In the genomic region with DNA sequence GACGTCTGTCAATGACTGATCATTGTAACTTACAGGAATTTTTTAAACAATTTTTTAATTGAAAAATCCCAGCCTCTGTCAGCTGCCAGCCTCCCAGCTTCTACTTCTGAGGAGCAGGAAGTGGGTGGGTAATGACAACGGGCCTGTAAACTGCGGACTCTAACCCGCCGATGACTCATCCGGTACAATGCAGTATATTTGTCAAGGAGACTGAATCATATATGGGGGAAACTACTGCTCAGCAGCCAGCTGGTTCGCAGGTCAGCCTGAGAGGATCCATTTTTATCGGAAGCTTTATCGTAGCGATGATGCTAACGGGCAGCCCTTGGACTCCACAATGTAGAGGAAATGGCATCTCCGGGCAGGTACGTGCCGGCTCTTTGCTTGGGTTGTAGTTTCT, we compare ENCODE assay signal across 7 mouse cellular contexts. TPM values are rescaled to one million over a fixed set of nuclear protein-coding genes. Genes with fewer than 3 reads are reported as not detected.
DNase-seq lines count a peak whose midpoint lies in the region; ATAC-seq lines count a peak whose summit lies in the region.

No protein-coding gene starts in this region.

- peak; percentile 44 to 54 for DNase-seq in layer of hippocampus, adult 8-10 months (ENCODE audit: low spot score in 2 of 2)
- DNase-seq in layer of hippocampus, postnatal 10 days (ENCODE audit: low spot score in 2 of 2): no peak
- DNase-seq in T-cell, adult 2 months (ENCODE audit: low spot score): peak; percentile 69
- DNase-seq in heart, embryonic 10.5 days (ENCODE audit: low spot score): no peak

- H3K27me3 ChIP-seq in heart, embryonic 10.5 days (ENCODE audit: insufficient read depth, poor library complexity, severe bottlenecking): no peaks in the 10 kb centered on the region
- H3K27me3 ChIP-seq in liver, embryonic 15.5 days: no peaks in the 10 kb centered on the region
- no peaks in the 10 kb centered on the region for H3K27me3 ChIP-seq in stomach, embryonic 16.5 days (ENCODE audit: control insufficient read depth, insufficient read depth, low read length)
- H3K27me3 ChIP-seq in midbrain, embryonic 16.5 days (ENCODE audit: control insufficient read depth, insufficient read depth, low read depth, low read length): no peaks in the 10 kb centered on the region

- H3K27ac ChIP-seq in heart, embryonic 10.5 days: peak overlapping the region; percentile 32; the same call in 1 of the 2 replicates
- H3K27ac ChIP-seq in liver, embryonic 15.5 days (replicated peaks): no peak overlapping the region
- H3K27ac ChIP-seq in stomach, embryonic 16.5 days (ENCODE audit: low read length): peak overlapping the region; percentile 83
- H3K27ac ChIP-seq in midbrain, embryonic 16.5 days (ENCODE audit: low read length): no peak overlapping the region

- H3K9me3 ChIP-seq in heart, embryonic 10.5 days: no peaks in the 10 kb centered on the region
- no peaks in the 10 kb centered on the region for H3K9me3 ChIP-seq in liver, embryonic 15.5 days (replicated peaks)
- no peaks in the 10 kb centered on the region for H3K9me3 ChIP-seq in stomach, embryonic 16.5 days (replicated peaks; ENCODE audit: control insufficient read depth, low read length)
- no peaks in the 10 kb centered on the region for H3K9me3 ChIP-seq in midbrain, embryonic 16.5 days (replicated peaks; ENCODE audit: control insufficient read depth, low read length, poor library complexity, severe bottlenecking)

- WGBS in heart, embryonic 10.5 days: 62% methylated on average over 14 of the region's 14 CpGs
- WGBS in liver, embryonic 15.5 days (ENCODE audit: insufficient replicate concordance): 21% methylated on average over 14 of the region's 14 CpGs
- WGBS in stomach, embryonic 16.5 days: 17% methylated on average over 14 of the region's 14 CpGs
- 86% methylated on average over 14 of the region's 14 CpGs for whole genome bisulfite sequencing in midbrain, embryonic 16.5 days

- H3K36me3 ChIP-seq in heart, embryonic 10.5 days: 0 out of 2 replicates have a peak, but pooled peaks cover 5% of the 10 kb centered on the region
- H3K36me3 ChIP-seq in liver, embryonic 15.5 days (replicated peaks): no peaks in the 10 kb centered on the region; the same call in 1 of the 2 replicates
- H3K36me3 ChIP-seq in stomach, embryonic 16.5 days (ENCODE audit: control insufficient read depth, insufficient read depth, low read length): no peaks in the 10 kb centered on the region; the same call in 1 of the 2 replicates
- H3K36me3 ChIP-seq in midbrain, embryonic 16.5 days (ENCODE audit: control insufficient read depth, insufficient read depth, low read length): no peaks in the 10 kb centered on the region

- no peak overlapping the region for H3K9ac ChIP-seq in liver, embryonic 15.5 days
- H3K9ac ChIP-seq in stomach, embryonic 16.5 days (ENCODE audit: low read length): no peak overlapping the region
- H3K9ac ChIP-seq in midbrain, embryonic 16.5 days (ENCODE audit: low read depth, low read length): no peak overlapping the region

- peaks cover 47% of the 10 kb centered on the region for H3K4me1 ChIP-seq in heart, embryonic 10.5 days
- peaks cover 34% of the 10 kb centered on the region for H3K4me1 ChIP-seq in liver, embryonic 15.5 days (replicated peaks)
- H3K4me1 ChIP-seq in stomach, embryonic 16.5 days (ENCODE audit: control insufficient read depth, insufficient read depth, low read length): peaks cover 39% of the 10 kb centered on the region
- no peaks in the 10 kb centered on the region for H3K4me1 ChIP-seq in midbrain, embryonic 16.5 days (ENCODE audit: control insufficient read depth, insufficient read depth, low read length)

- H3K4me3 ChIP-seq in heart, embryonic 10.5 days: no peak overlapping the region
- no peak overlapping the region for H3K4me3 ChIP-seq in liver, embryonic 15.5 days (replicated peaks)
- H3K4me3 ChIP-seq in stomach, embryonic 16.5 days (replicated peaks; ENCODE audit: low read length): peak overlapping the region; percentile 19; the same call in 1 of the 2 replicates
- no peak overlapping the region for H3K4me3 ChIP-seq in midbrain, embryonic 16.5 days (ENCODE audit: low read depth, low read length)

- peak overlapping the region; percentile 35; the same call in 1 of the 2 replicates for H3K4me2 ChIP-seq in liver, embryonic 15.5 days
- peak overlapping the region; percentile 39 for H3K4me2 ChIP-seq in stomach, embryonic 16.5 days (ENCODE audit: low read depth, low read length)
- no peak overlapping the region for H3K4me2 ChIP-seq in midbrain, embryonic 16.5 days (ENCODE audit: low read length)

- no peak for ATAC-seq in liver, embryonic 15.5 days (ENCODE audit: insufficient read depth)
- peak; percentile 86 for ATAC-seq in stomach, embryonic 16.5 days (ENCODE audit: insufficient read depth, low FRiP score)
- no peak for ATAC-seq in midbrain, embryonic 16.5 days

RNA-seq across cellular contexts. Expression of gene Spred2, which starts 55.2 kb away (rescaled TPM):
- 10 to 100 TPM; 79.4 to 96.5 (median 88.6) TPM for total RNA-seq in layer of hippocampus, adult 8-10 months (2022)
- 10 to 100 TPM; 79.2 to 82.6 TPM for total RNA-seq in layer of hippocampus, postnatal 10 days (2021)
- polyA plus RNA-seq in heart, embryonic 10.5 days (2016; fragmentation: Nextera tagmentation; extraction: Ambion mirVana): 4.4 and 6.7 TPM in 2 replicates
- polyA plus RNA-seq in liver, embryonic 15.5 days (2015; fragmentation: Nextera tagmentation; extraction: Ambion mirVana): 1.3 and 1.5 TPM in 2 replicates
- 5.0 TPM in 2 replicates for polyA plus RNA-seq in stomach, embryonic 16.5 days (2015; fragmentation: Nextera tagmentation; extraction: Ambion mirVana)
- 4.8 and 6.1 TPM in 2 replicates for polyA plus RNA-seq in midbrain, embryonic 16.5 days (2015; fragmentation: Nextera tagmentation; extraction: Ambion mirVana)

Comparison
In these comparisons a context has a peak if more than half of its experiments do, and no peak if none do; other contexts are left out.
1. DNase-seq: peak in layer of hippocampus, adult 8-10 months (2 of 2) and T-cell, adult 2 months (single experiment); none in layer of hippocampus, postnatal 10 days (0 of 2) and heart, embryonic 10.5 days (single experiment).
2. H3K27ac ChIP-seq: peak in heart, embryonic 10.5 days (single experiment) and stomach, embryonic 16.5 days (single experiment); none in liver, embryonic 15.5 days (single experiment) and midbrain, embryonic 16.5 days (single experiment).